Mouse (Mus musculus): Measurements from ENCODE around the gene U2surp. TPM values are rescaled to one million over a fixed set of nuclear protein-coding genes. Genes with fewer than 3 reads are reported as not detected.

Gene U2surp
- 10 to 100 TPM; 56.7 to 69.2 TPM for total RNA-seq (2021)
- long read RNA-seq, experiment 1, partial matches to known transcripts = 15 of 22 reads
- long read RNA-seq, experiment 1, other reads (novel, unspliced or antisense) = 2 of 22 reads
- long read RNA-seq, experiment 2, full-length matches to known transcripts = 11 of 16 reads
- long read RNA-seq, experiment 2, partial matches to known transcripts = 2 of 16 reads
- long read RNA-seq, experiment 2, other reads (novel, unspliced or antisense) = 3 of 16 reads

- peak; percentile 98 for DNase-seq
Measured at GRCm38 (mm10) chr9:95511472-95512330, at the start of gene U2surp. U2surp (minus strand) TSS chr9:95511996.

- DNase-seq = peak; percentile 54
Measured at GRCm38 (mm10) chr9:95559936-95560735, 48.3 kb upstream of the U2surp start.

GRCm38 (mm10) chr9:95559059-95559935 is 47.5 kb upstream of the U2surp start, which contains the start of gene Paqr9:
Paqr9 (plus strand) TSS chr9:95559657.
- DNase-seq = peak; percentile 69

GRCm38 (mm10) chr9:95558726-95559058 is 46.9 kb upstream of the U2surp start:
- no peak for DNase-seq

- DNase-seq = peak; percentile 22
Measured at GRCm38 (mm10) chr9:95557722-95558121, 45.9 kb upstream of the U2surp start.

GRCm38 (mm10) chr9:95556067-95556512 is 44.3 kb upstream of the U2surp start:
- no peak for DNase-seq

- peak; percentile 7 for DNase-seq
Measured at GRCm38 (mm10) chr9:95555233-95555740, 43.5 kb upstream of the U2surp start.

GRCm38 (mm10) chr9:95554231-95555221 is 42.7 kb upstream of the U2surp start:
- DNase-seq = no peak

GRCm38 (mm10) chr9:95552175-95552705 is 40.4 kb upstream of the U2surp start:
- DNase-seq = no peak

GRCm38 (mm10) chr9:95550856-95551774 is 39.3 kb upstream of the U2surp start:
- DNase-seq = peak; percentile 36

- no peak for DNase-seq
Measured at GRCm38 (mm10) chr9:95549626-95550411, 38.0 kb upstream of the U2surp start.

- DNase-seq = peak; percentile 39
Measured at GRCm38 (mm10) chr9:95546679-95547078, 34.9 kb upstream of the U2surp start.

GRCm38 (mm10) chr9:95544598-95544997 is 32.8 kb upstream of the U2surp start:
- DNase-seq = no peak

GRCm38 (mm10) chr9:95542475-95542874 is 30.7 kb upstream of the U2surp start:
- no peak for DNase-seq

GRCm38 (mm10) chr9:95541650-95542432 is 30.0 kb upstream of the U2surp start:
- no peak for DNase-seq

- DNase-seq = no peak
Measured at GRCm38 (mm10) chr9:95541208-95541607, 29.4 kb upstream of the U2surp start.

- DNase-seq = peak; percentile 84
Measured at GRCm38 (mm10) chr9:95540487-95540886, 28.7 kb upstream of the U2surp start.

Measured in adrenal gland, postnatal 10 days (tissue).